16 mouse cellular contexts compared by ENCODE assay signal in the genomic region with DNA sequence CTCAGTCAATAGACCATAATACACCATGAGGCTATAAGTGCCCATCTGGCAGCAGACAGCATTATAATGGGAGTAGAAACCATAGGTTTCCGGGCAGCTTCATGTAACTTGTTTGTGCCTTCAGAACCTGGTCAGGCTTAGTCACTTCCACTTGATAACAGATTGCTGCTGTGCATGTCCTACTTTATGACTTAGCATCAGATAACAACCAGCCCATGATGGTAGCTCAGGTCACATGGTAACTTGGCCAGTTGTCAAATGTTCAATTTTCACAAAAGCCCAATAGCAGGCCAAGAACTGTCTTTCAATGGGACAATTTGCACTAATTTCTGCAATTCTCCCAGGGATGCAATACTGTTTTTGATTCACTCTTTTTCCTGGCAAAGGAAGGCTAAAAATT.
"Had no signal": no experiment of that assay in that cellular context is flagged by ENCODE, and none has a peak within 500 bp of the region (broad histone marks: within the 10 kb centered on the region; RNA-seq: fewer than 3 reads in every experiment).

No protein-coding gene starts in this region.

- H3K27ac ChIP-seq: left cerebral cortex, adult 2 months; liver, embryonic 13.5 days; macrophage; midbrain, embryonic 12.5 days; midbrain, embryonic 15.5 days; neural tube, embryonic 12.5 days; neural tube, embryonic 15.5 days; stomach, postnatal 0 days had no signal

- H3K4me3 ChIP-seq: left cerebral cortex, adult 2 months; liver, embryonic 13.5 days; midbrain, embryonic 12.5 days; midbrain, embryonic 15.5 days; neural tube, embryonic 12.5 days; neural tube, embryonic 15.5 days had no signal

- H3K4me1 ChIP-seq: liver, embryonic 13.5 days; midbrain, embryonic 12.5 days; midbrain, embryonic 15.5 days; neural tube, embryonic 12.5 days; neural tube, embryonic 15.5 days had no signal

- ATAC-seq: midbrain, embryonic 15.5 days had no signal

- DNase-seq: kidney, adult 9 months; kidney, postnatal 14 days; kidney, postnatal 4 days; layer of hippocampus, adult 9-11 months; liver, embryonic 13.5 days; lung, adult 2 months; lung, postnatal 14 days; retina, postnatal 1 day; thymus, postnatal 25 days had no signal
